Mouse (Mus musculus) testis, adult 2 months (tissue): ENCODE results near the gene Gm26661. TPM values are rescaled to one million over a fixed set of nuclear protein-coding genes. Genes with fewer than 3 reads are reported as not detected.

Source experiments
- H3K27ac ChIP-seq: fragments of 200-500 bp; 2 replicates; pipeline ENCODE4 v1.5.1; 2012; ENCODE audit warnings: low read depth, low read length; ENCODE audit not compliant: control insufficient read depth, insufficient read depth
- H3K27me3 ChIP-seq: fragments of 200-500 bp; 2 replicates; pipeline ENCODE4 v1.6.1; 2012; ENCODE audit warnings: mild to moderate bottlenecking, low read length, moderate library complexity; ENCODE audit not compliant: control insufficient read depth, insufficient read depth
- H3K36me3 ChIP-seq: fragments of 200-500 bp; 2 replicates; pipeline ENCODE4 v1.6.1; 2012; ENCODE audit warnings: mild to moderate bottlenecking, low read length; ENCODE audit not compliant: control insufficient read depth, insufficient read depth
- H3K4me1 ChIP-seq: fragments of 200-500 bp; 2 replicates; pipeline ENCODE4 v1.6.1; 2012; ENCODE audit warnings: low read length; ENCODE audit not compliant: control insufficient read depth, insufficient read depth
- H3K4me3 ChIP-seq: fragments of 200-500 bp; 2 replicates; pipeline ENCODE4 v1.5.1; 2012; ENCODE audit warnings: low read depth, mild to moderate bottlenecking, low read length, moderate library complexity, mixed read lengths; ENCODE audit not compliant: control insufficient read depth
- CTCF ChIP-seq: fragments of 200-500 bp; IDR thresholded peaks from 2 replicates; pipeline ENCODE4 v1.5.1; 2012; ENCODE audit warnings: low read depth, mild to moderate bottlenecking, inconsistent platforms, low read length, moderate library complexity; ENCODE audit not compliant: control insufficient read depth, insufficient read depth, insufficient replicate concordance
- POLR2A ChIP-seq: fragments of 200-500 bp; IDR thresholded peaks from 2 replicates; pipeline ENCODE4 v1.6.1; 2012; ENCODE audit warnings: low read depth, mild to moderate bottlenecking, inconsistent platforms, low read length, moderate library complexity; ENCODE audit not compliant: control insufficient read depth
- polyA plus RNA-seq: library from polyadenylated mRNA; depleted of rRNA; stranded (reverse); fragments of >200 nt; gene quantifications from 2 replicates; pipeline ENCODE4 v1.2.3, GENCODE M21; 2012

The Gm26661 gene
- polyA plus RNA-seq, 1 experiment, result 126 TPM

- Histone ChIP-seq H3K4me3 (peak overlapping the region; percentile 48), H3K27me3 (no peaks in the 10 kb centered on the region), H3K27ac (no peak overlapping the region), H3K4me1 (peaks cover 9% of the 10 kb centered on the region), H3K36me3 (no peaks in the 10 kb centered on the region; the same call in 1 of the 2 replicates)
- no peak for TF ChIP-seq POLR2A
- no peak for TF ChIP-seq CTCF
Measured at GRCm38 (mm10) chr14:7789266-7790030, 1.9 kb upstream of the Gm26661 start.

GRCm38 (mm10) chr14:7791061-7791531 lies 291 bp upstream of the Gm26661 start:
- Histone ChIP-seq H3K27me3 (no peaks in the 10 kb centered on the region), H3K36me3 (no peaks in the 10 kb centered on the region; the same call in 1 of the 2 replicates), H3K27ac (peak overlapping the region; percentile 97), H3K4me3 (peak overlapping the region; percentile 89), H3K4me1 (peaks cover 9% of the 10 kb centered on the region)
- TF ChIP-seq POLR2A, result peak; percentile 51; the same call in 1 of the 2 replicates
- TF ChIP-seq CTCF, result 0 out of 2 replicates have a peak, but pooled peaks have one; percentile 13

GRCm38 (mm10) chr14:7795961-7796360 lies 4.6 kb downstream of the Gm26661 start:
- Histone ChIP-seq H3K27me3 (no peaks in the 10 kb centered on the region), H3K36me3 (no peaks in the 10 kb centered on the region), H3K4me3 (no peak overlapping the region), H3K4me1 (peaks cover 9% of the 10 kb centered on the region), H3K27ac (no peak overlapping the region)
- no peak for TF ChIP-seq POLR2A
- TF ChIP-seq CTCF, result no peak

- Histone ChIP-seq H3K27me3 (no peaks in the 10 kb centered on the region), H3K4me3 (no peak overlapping the region), H3K27ac (no peak overlapping the region), H3K4me1 (peaks cover 3% of the 10 kb centered on the region), H3K36me3 (no peaks in the 10 kb centered on the region)
- no peak for TF ChIP-seq CTCF
- TF ChIP-seq POLR2A, result no peak
Measured at GRCm38 (mm10) chr14:7800611-7801010, 9.2 kb downstream of the Gm26661 start.

- Histone ChIP-seq H3K27me3 (no peaks in the 10 kb centered on the region), H3K27ac (no peak overlapping the region), H3K36me3 (no peaks in the 10 kb centered on the region), H3K4me1 (peaks cover 3% of the 10 kb centered on the region), H3K4me3 (no peak overlapping the region)
- TF ChIP-seq POLR2A (no peak), CTCF (peak; percentile 41; the same call in 1 of the 2 replicates)
Measured at GRCm38 (mm10) chr14:7801831-7802230, 10.4 kb downstream of the Gm26661 start.

GRCm38 (mm10) chr14:7803874-7804557 lies 12.6 kb downstream of the Gm26661 start:
- Histone ChIP-seq H3K4me3 (no peak overlapping the region), H3K27ac (no peak overlapping the region), H3K36me3 (no peaks in the 10 kb centered on the region), H3K4me1 (peaks cover 3% of the 10 kb centered on the region), H3K27me3 (no peaks in the 10 kb centered on the region)
- TF ChIP-seq POLR2A (no peak), CTCF (no peak)

GRCm38 (mm10) chr14:7804558-7804905 lies 13.1 kb downstream of the Gm26661 start:
- Histone ChIP-seq H3K4me3 (no peak overlapping the region), H3K4me1 (peaks cover 5% of the 10 kb centered on the region), H3K27me3 (no peaks in the 10 kb centered on the region), H3K27ac (no peak overlapping the region), H3K36me3 (no peaks in the 10 kb centered on the region)
- no peak for TF ChIP-seq CTCF
- TF ChIP-seq POLR2A, result no peak
